Mouse (Mus musculus) urinary bladder, postnatal 4 days (tissue): ENCODE measurements around the gene Chac2.
"Not testable (repeated sequence)": the region's sequence is repeated elsewhere in the genome, so short reads cannot be mapped to it uniquely, and the experiment has no call there.

Source experiments
- DNase-seq, 2 experiments: peaks; one replicate each; pipeline ENCODE4 v3.0.0; 2021 to 2022; ENCODE audit warnings: low spot score in 2 of 2

The Chac2 gene

DNA sequence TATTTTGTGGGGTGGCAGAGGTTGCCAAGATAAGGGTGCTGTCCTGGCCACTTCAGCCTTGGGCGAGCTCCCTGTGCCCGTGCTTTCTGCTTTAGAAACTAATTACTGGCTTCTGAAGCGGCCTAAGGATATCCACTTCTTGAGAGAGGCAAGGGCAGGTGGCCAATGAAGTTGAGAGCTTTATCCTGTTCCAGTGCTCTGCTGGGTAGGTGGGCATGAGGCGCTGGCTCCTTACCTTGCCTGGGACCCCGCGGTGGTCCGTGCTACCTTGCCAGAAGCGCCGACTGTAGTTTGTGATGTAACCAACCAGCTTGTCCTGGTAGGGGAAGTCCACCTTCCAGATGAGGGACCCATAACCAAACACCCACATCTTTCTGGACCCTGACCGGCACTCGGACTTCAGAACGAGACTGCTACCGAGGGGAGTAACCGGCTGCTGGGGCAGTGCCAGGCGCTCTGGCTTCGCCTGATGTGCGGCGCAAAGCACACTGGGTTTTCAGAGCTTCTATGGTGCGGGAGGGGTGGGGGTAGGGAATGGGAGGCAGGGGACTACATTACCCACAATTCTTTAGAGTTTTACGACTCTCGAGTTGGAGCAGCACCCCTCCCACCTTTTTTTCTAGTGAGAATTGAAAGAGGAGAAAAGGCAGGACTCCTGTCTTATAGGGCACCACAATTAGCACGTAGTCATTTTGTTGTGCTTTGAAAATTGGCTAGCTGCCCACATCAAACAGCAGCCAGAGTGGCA, at the start of gene Chac2:
Gene Chac2, minus strand, starts transcription at position 474 of the 748 bp plus-strand sequence.
- DNase-seq: peak; percentile 81 to 83

DNA sequence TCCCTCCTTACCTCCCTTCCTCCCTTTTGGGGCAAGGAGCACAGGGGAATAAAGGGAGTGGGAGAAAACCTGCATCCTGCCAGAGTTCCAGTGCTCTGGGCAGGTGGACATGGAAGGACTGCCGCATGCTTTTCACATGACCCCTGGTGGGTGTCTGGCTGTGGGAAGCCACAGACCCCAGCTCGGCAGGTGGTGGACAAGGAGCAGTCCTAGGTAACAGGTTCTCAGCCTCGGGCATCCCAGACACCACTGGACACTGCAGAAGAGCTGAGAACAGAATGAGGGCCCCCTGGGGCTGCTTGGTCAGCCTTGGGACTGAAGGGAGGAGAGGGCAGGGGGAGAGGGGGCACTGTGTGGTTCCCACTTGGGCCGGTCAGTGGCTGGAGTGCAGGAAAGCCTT, 48.8 kb upstream of the Chac2 start:
- DNase-seq: no peak

DNA sequence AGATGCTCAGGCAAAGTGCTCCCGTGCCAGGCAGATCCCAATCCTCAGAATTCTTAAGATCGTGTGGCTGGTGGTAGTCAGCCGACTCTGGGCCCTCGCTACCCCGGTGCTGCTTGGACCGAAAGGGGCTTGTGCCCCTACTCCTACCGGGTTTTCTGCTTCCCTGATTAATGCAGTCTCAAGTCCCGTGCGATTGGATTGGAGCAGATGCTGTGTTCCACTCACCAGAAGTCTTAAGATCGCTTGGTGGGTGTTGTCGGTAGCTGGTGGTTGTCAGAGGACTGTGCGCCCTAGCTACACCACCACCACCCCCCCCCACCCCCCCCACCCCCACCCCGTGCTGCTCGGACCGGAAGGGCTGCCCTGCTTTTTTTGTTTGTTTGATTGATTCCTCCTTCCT, 31.3 kb upstream of the Chac2 start:
- DNase-seq: not testable (repeated sequence)

DNA sequence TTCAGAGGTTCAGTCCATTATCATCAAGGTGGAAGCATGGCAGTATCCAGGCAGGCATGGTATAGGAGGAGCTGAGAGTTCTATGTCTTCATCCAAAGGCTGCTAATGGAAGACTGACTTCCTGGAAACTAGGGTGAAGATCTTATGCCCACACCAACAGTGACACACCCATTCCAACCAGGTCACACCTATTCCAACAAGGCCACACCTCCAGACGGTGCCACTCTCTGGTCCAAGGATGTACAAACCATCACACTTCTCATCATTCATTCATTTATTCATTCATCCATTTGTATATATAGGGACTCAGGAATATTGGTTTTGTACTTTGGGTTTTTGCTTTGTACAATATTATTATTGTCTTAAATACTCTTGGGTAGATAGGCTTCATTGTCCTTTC, 23.5 kb upstream of the Chac2 start:
- not testable (repeated sequence) for DNase-seq

DNA sequence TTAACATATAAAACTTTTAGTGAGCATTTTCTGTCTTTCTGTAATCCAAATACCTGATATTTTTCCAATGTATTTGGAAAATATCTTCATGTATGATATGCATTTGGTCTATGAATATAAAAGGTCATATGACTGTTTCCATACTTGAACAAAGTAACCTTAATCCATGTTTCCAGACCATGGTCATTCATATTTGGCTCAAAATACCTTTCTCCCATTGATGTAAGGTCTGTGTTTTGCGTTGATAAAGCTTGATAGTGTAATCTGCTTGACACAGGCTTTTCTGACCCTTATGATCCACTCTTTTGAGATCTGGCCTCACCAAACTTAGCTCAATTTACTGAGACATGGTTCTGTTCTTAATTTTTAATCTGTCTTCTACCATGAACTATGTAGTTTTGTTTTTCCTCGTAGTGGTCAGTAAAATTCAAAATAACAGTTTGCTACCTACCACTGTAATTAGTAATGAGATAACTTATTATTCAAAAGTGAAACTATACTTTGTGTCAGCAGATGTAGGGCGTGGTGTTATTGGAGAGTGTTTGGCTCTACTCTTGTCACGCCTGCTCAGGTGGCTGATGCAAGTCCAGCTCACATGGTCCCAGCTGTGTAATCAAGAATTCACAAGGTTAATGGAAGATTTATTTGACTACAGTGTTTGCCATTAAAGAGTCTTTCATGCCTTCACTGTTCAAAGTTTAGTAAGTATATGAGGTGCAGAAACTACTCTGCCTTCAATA, 15.2 kb upstream of the Chac2 start:
- no peak for DNase-seq

DNA sequence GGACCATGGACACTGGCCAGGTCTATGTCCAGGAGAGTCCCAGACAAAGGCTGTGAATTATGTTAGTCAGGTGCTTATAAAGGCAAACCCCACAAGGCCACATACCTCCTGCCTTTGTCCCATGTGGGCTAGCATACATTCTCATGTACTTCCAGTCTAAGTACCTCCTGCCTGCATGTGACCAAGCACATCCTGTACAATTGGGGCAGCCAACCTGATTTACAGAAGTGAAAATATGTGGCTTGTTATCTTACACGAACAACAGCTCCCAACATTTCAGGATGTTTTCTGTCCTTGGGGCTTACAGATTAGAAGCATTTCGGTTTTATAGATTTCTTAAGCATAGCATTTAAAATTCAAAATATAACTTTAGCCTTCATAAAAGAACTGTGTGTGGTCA, 13.9 kb upstream of the Chac2 start:
- no peak for DNase-seq

DNA sequence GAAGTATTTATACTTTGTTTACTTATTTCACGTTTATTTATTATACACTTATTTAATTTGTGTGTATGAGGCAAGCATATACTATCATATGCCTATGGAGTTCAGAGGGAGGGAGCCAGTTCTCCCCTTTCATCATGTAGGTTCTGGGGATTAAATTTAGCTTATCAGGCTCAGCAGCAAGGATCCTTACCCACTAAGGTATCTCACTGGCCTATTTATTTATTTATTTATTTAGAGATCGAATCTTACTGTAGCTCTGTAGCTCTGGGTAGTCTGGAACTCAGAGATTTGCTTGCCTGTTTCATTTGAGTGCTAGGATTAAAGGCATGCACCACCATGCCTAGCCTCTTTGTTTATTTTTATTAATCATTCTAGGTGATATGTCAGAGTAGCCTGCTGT, 12.6 kb upstream of the Chac2 start:
- no peak for DNase-seq

DNA sequence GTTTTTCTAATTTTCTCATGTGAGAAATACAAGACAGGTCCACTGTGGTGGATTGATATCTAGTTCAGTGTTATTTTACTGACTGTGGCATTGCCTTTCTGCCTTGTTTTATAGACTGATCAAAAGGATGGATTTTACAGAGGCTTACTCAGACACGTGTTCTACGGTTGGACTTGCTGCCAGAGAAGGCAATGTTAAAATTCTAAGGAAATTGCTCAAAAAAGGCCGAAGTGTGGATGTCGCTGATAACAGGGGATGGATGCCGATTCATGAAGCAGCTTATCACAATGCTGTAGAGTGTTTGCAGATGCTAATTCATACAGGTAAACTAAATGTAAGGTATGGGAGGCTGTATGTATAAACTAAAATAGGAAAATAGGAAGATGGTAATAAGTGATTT, 12.0 kb upstream of the Chac2 start:
- DNase-seq: no peak

DNA sequence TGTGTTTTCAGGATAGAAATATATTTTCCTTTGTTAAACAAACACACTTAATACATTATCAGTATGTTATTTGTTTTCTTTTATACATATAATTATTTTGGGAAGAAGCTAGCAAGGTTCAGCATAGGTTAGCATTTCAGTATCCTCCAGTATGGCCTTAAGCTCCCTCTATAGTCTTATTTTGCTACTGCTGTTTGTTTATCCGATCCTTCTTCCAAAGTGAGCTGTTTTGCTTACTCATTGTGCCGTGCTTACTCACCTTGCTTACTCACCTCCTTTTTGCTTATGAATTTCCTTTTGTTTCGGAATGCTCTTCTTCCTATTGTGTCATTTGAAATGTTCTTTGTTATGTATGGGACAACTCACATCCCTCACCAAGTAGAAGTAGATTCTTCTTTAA, 10.5 kb upstream of the Chac2 start:
- no peak for DNase-seq

DNA sequence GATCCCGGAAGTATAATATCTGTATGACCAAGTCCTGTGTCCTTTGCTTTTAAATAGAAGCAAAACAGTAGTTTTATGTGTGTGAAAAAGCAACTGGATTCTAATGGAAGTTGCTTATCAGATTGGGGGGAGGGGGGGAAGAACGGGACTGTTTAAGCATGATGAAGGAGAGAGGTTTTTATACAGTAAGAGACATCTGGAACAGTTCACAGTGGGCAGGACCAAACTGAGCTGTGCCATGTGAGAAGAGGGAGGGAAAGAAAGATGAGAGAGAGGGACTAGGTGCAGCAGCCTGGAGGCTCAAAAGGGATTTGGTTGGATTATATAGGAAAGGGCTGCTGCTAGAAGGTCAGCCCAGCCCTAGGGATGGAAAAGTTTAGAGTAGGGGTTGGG, 471 bp upstream of the Chac2 start:
- DNase-seq: no peak

DNA sequence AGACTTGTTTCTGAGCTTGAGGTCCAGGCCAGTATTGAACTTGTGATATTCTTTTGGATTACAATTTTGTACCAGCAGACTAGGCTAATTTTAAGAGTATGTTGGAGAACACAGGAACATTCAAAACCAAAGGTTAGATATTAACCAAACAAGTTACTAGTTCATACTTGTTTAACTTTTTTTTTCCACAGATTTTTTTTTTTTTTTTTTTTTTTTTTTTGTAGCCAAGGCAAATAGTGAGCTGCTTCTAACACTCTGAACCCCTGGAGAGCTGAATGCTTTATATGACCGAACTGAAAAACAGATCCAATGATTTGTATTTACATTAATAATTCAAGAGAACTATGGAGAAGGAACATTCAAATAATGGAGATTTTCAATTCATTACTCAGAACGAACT, 913 bp downstream of the Chac2 start:
- DNase-seq: no peak

DNA sequence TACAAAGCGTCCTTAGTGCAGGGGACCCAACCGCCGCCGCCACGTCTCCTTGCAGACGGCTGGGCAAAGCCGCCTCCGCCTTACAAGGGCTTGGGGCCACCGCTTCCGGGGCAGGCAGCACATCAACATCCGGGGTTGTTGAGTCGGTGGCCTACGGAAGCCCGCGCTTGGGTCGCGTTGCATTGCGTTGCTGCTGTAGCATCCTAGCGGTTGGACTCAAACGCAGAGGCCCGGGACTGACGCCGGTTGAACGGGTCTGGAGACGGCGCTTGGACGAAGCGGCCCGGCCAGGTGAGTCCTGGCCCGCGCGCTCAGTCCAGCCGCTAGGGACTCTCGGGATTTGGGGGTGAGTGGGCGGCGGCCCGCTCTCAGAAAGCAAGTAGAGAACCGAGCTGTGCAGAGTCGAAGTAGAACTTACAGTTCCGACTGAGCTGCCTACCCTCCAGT, 31.8 kb downstream of the Chac2 start, which contains the start of gene Erlec1:
Gene Erlec1, minus strand, starts transcription at position 57 of the 447 bp plus-strand sequence.
- peak; percentile 81 to 87 for DNase-seq

DNA sequence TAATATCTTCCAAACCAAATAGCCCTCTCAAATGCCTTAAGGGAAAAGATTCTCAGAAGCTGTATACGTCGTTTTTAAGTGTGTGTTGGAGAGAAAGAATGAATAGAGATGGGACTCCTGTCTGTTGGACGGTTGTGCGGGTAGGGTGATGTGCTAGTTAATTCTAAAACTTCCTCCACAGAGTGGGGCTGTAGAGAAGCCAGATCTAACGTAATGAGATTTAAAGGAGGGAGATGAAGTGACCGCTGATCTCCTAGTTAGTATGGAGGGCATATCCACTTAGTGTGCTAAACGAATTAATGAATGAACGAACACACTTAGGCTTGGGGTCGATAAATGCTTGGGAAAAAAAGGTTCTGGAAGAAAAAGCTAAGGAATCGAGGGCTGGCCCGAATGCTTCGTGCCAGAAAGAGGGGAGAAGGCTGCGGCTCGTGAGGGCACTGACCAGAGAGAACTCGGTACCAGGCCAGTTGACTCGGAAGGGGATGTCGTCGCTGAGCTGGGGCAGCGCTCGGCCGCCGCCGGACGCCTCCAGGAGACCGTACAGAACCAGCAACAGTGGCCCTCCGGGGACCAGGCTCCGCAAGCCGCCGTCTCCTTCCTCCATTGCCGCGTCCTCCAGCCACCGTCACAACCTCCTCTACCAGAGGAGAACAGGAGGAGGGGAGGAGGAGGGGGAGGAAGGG, 32.5 kb downstream of the Chac2 start:
- DNase-seq: peak; percentile 21 to 60

DNA sequence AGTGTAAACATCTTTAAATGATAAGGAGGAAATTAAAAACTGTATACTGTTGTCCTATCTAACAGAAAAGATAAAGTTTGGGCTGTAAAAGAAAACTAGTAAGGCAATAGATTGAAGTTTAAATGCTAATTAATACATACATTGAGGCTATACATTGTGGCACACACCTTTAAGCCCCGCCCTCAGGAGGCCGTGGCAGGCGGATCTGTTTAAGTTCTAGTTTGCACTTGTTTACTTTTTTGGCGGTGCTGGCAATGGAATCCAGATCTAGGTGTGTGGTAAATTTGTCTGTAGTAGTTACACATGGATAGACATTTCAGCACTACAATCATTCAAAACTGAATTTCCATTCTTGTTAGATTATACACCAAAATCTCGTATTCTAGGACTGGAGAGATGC, 33.3 kb downstream of the Chac2 start:
- no peak for DNase-seq

DNA sequence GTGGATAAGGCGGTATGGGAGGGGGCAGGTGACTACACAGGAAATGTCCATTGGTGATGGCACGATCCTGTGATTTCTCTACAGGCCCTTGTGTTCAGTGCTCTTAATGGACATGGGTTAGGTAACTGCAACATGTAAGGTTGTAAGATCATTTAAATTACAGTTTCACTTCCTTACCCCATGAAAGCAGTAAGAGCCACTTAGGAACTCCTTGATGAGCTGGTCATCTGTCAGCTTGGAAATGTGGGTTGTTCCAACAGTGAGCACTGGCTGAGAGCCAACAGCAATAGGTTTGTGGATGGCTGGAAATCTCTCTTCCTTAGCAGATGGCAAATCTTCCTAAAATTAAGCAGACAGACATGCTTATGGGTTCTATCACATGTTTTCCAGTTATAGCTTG, 42.6 kb downstream of the Chac2 start:
- DNase-seq: no peak

DNA sequence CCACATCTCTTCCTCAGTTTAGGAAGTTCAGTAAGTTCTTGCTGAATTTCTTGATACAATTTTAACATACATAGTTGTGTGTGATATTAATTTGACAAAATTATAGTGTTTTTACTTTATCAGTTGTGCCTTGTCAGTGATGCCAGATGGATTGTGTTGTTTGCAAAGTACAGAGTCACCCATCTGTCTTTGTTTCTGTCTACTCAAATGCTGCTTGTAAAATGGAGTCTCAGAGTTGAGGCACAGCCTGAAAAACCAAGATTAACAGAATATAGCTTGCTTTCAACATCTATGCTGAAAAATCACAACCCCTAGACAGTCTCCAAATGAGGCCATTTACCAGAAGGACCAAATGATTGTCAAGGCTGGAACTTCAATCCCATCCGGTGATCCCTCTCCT, 57.7 kb downstream of the Chac2 start:
- DNase-seq: no peak

DNA sequence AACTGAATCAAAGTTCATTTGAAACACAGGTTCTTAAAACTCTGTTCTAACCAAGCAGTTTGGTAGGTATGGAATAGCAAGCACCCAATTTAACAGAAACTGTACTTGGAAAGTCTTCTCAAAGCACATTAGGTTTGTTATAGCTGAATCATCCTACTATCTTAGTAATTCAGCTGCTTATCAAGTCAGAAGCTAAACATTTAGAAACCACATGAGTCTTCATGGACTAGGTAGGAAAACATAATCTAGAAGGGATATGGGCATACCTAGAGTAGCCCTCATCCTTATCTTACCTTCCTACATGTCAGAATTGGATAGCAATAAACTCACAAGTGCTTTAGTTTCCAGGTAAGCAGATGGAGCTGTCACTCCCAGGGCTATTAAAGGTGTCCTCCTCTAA, 58.1 kb downstream of the Chac2 start:
- no peak for DNase-seq
